Mouse (Mus musculus): ENCODE data around the gene Aloxe3. TPM values are rescaled to one million over a fixed set of nuclear protein-coding genes. Genes with fewer than 3 reads are reported as not detected.

The Aloxe3 gene
- polyA plus RNA-seq, 1 experiment from 2014 or later = 0.18 TPM

- Histone ChIP-seq H3K27me3 (ENCODE audit: insufficient read depth, low read length) (peaks cover 4% of the 10 kb centered on the region), H3K9ac (replicated peaks) (no peak overlapping the region), H3K36me3 (replicated peaks; ENCODE audit: insufficient read depth, low read length) (no peaks in the 10 kb centered on the region), H3K4me2 (ENCODE audit: low read depth, low read length) (no peak overlapping the region), H3K9me3 (ENCODE audit: low read length) (no peaks in the 10 kb centered on the region), H3K4me1 (ENCODE audit: insufficient read depth) (0 out of 2 replicates have a peak, but pooled peaks cover 3% of the 10 kb centered on the region), H3K27ac (ENCODE audit: low read depth) (no peak overlapping the region), H3K4me3 (ENCODE audit: low read depth, low read length) (no peak overlapping the region)
- no peak for TF ChIP-seq CTCF (IDR thresholded peaks at IDR 0.05; ENCODE audit: low read depth)
- no peak for TF ChIP-seq EP300 (IDR thresholded peaks at IDR 0.05; ENCODE audit: low read depth)
- ATAC-seq = no peak
- 83% methylated on average over 5 of the region's 5 CpGs for WGBS (ENCODE audit: insufficient replicate concordance)
- DNase-seq = no peak
Observed at GRCm38 (mm10) chr11:69148451-69148960, 22.8 kb downstream of the Aloxe3 start.

- 75% methylated on average over 6 of the region's 6 CpGs for WGBS (ENCODE audit: insufficient replicate concordance)
- ATAC-seq = no peak
- H3K4me2 ChIP-seq (ENCODE audit: low read depth, low read length) = no peak overlapping the region
Observed at GRCm38 (mm10) chr11:69149728-69150127, 24.0 kb downstream of the Aloxe3 start.

DNA sequence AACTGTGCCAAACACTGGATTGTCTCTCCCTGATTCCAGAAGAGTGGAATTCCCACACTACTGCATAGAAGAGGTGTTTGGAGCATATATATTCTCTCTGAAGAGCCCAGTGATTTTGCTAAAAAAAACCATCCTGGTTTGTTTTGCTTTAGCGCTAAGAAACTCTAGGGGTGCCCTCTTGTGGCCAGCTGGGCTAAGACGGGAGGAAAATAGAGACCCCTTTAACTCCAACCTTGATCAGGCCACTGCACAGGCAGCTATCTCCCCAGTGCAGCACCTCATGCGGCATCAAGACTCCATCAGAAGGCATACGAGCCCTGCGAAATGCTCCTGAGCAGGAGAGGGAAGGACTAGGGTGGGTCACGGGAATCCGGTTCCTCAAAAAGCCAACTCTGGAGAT is 24.7 kb downstream of the Aloxe3 start:
- WGBS (ENCODE audit: insufficient replicate concordance) = 7% methylated on average over 7 of the region's 7 CpGs
- peaks cover 7% of the 10 kb centered on the region for H3K27me3 ChIP-seq (ENCODE audit: insufficient read depth, low read length)
- H3K9ac ChIP-seq (replicated peaks) = no peak overlapping the region
- no peaks in the 10 kb centered on the region for H3K9me3 ChIP-seq (ENCODE audit: low read length)
- H3K36me3 ChIP-seq (replicated peaks; ENCODE audit: insufficient read depth, low read length) = no peaks in the 10 kb centered on the region
- H3K4me3 ChIP-seq (ENCODE audit: low read depth, low read length) = no peak overlapping the region
- DNase-seq = peak; percentile 66
- TF ChIP-seq CTCF (IDR thresholded peaks at IDR 0.05; ENCODE audit: low read depth) (peak; percentile 72), EP300 (IDR thresholded peaks at IDR 0.05; ENCODE audit: low read depth) (no peak)
- H3K4me1 ChIP-seq (ENCODE audit: insufficient read depth) = 0 out of 2 replicates have a peak, but pooled peaks cover 3% of the 10 kb centered on the region
- H3K27ac ChIP-seq (ENCODE audit: low read depth) = no peak overlapping the region
- H3K4me2 ChIP-seq (ENCODE audit: low read depth, low read length) = peak overlapping the region; percentile 14; the same call in 1 of the 2 replicates
- no peak for ATAC-seq

More at GRCm38 (mm10) chr11:69149728-69150127, 24.0 kb downstream of the Aloxe3 start:
- 0 out of 2 replicates have a peak, but pooled peaks cover 3% of the 10 kb centered on the region for H3K4me1 ChIP-seq (ENCODE audit: insufficient read depth)
- TF ChIP-seq EP300 (IDR thresholded peaks at IDR 0.05; ENCODE audit: low read depth) = no peak
- no peak for TF ChIP-seq CTCF (IDR thresholded peaks at IDR 0.05; ENCODE audit: low read depth)
- H3K4me3 ChIP-seq (ENCODE audit: low read depth, low read length) = no peak overlapping the region
- H3K36me3 ChIP-seq (replicated peaks; ENCODE audit: insufficient read depth, low read length) = no peaks in the 10 kb centered on the region
- H3K9me3 ChIP-seq (ENCODE audit: low read length) = no peaks in the 10 kb centered on the region
- H3K27me3 ChIP-seq (ENCODE audit: insufficient read depth, low read length) = peaks cover 7% of the 10 kb centered on the region
- H3K9ac ChIP-seq (replicated peaks) = no peak overlapping the region
- no peak overlapping the region for H3K27ac ChIP-seq (ENCODE audit: low read depth)
- DNase-seq = no peak

GRCm38 (mm10) chr11:69151004-69151403 is 25.3 kb downstream of the Aloxe3 start:
- Histone ChIP-seq H3K9me3 (ENCODE audit: low read length) (no peaks in the 10 kb centered on the region), H3K4me3 (ENCODE audit: low read depth, low read length) (no peak overlapping the region), H3K27ac (ENCODE audit: low read depth) (no peak overlapping the region), H3K9ac (replicated peaks) (no peak overlapping the region), H3K4me2 (ENCODE audit: low read depth, low read length) (no peak overlapping the region), H3K36me3 (replicated peaks; ENCODE audit: insufficient read depth, low read length) (no peaks in the 10 kb centered on the region), H3K4me1 (ENCODE audit: insufficient read depth) (0 out of 2 replicates have a peak, but pooled peaks cover 3% of the 10 kb centered on the region), H3K27me3 (ENCODE audit: insufficient read depth, low read length) (peaks cover 9% of the 10 kb centered on the region)
- 62% methylated on average over 6 of the region's 6 CpGs for WGBS (ENCODE audit: insufficient replicate concordance)
- TF ChIP-seq CTCF (IDR thresholded peaks at IDR 0.05; ENCODE audit: low read depth) = no peak
- TF ChIP-seq EP300 (IDR thresholded peaks at IDR 0.05; ENCODE audit: low read depth) = no peak
- DNase-seq (no peak), ATAC-seq (no peak)

DNA sequence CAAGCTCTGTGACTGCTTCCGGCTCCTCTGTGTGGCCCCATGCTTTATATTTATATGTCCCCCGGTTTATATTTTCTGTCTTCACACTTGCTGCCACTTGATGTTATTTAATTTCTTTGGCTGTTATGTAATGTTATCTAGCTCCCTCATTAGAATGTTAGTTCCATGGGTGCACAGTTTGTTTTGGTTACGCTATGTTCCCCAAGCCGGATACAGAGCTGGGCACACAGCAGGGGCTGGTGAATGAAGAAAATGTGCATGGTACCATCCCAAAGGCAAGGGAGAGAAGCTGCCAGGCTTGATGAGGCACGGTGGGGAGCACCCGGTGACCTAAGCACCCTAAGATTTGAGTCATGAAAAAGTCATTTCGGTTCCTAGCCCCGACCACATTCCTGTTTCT is 28.1 kb downstream of the Aloxe3 start:
- peaks cover 35% of the 10 kb centered on the region for H3K27me3 ChIP-seq (ENCODE audit: insufficient read depth, low read length)
- WGBS (ENCODE audit: insufficient replicate concordance) = 73% methylated on average over 8 of the region's 8 CpGs
- H3K9me3 ChIP-seq (ENCODE audit: low read length) = no peaks in the 10 kb centered on the region
- H3K27ac ChIP-seq (ENCODE audit: low read depth) = no peak overlapping the region
- 0 out of 2 replicates have a peak, but pooled peaks cover 3% of the 10 kb centered on the region for H3K4me1 ChIP-seq (ENCODE audit: insufficient read depth)
- H3K9ac ChIP-seq (replicated peaks) = no peak overlapping the region
- no peak for DNase-seq
- TF ChIP-seq CTCF (IDR thresholded peaks at IDR 0.05; ENCODE audit: low read depth) = no peak
- no peak for TF ChIP-seq EP300 (IDR thresholded peaks at IDR 0.05; ENCODE audit: low read depth)
- H3K4me3 ChIP-seq (ENCODE audit: low read depth, low read length) = no peak overlapping the region
- ATAC-seq = no peak
- H3K4me2 ChIP-seq (ENCODE audit: low read depth, low read length) = no peak overlapping the region
- H3K36me3 ChIP-seq (replicated peaks; ENCODE audit: insufficient read depth, low read length) = no peaks in the 10 kb centered on the region

DNA sequence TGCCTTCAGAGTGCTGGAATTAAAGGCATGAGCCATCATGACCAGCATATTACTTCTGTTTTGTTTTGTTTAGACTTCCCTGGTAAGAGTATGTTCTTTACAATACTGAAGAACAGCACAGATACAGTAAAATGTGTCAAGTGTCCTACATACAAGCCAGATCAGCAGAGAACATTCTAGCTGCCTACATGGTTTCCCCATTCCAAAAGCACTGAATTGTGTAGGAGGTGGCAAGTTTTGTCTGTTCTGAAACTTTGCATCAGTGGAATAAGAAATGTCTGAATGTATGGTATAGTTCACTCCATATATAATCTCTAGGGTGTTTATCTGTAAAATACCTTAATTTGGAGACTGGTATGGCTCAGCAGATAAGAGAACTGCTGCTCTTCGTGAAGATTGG is 29.7 kb downstream of the Aloxe3 start:
- Histone ChIP-seq H3K9me3 (ENCODE audit: low read length) (no peaks in the 10 kb centered on the region), H3K4me2 (ENCODE audit: low read depth, low read length) (no peak overlapping the region), H3K36me3 (replicated peaks; ENCODE audit: insufficient read depth, low read length) (no peaks in the 10 kb centered on the region), H3K9ac (replicated peaks) (no peak overlapping the region), H3K27me3 (ENCODE audit: insufficient read depth, low read length) (peaks cover 39% of the 10 kb centered on the region), H3K27ac (ENCODE audit: low read depth) (no peak overlapping the region), H3K4me3 (ENCODE audit: low read depth, low read length) (no peak overlapping the region), H3K4me1 (ENCODE audit: insufficient read depth) (0 out of 2 replicates have a peak, but pooled peaks cover 3% of the 10 kb centered on the region)
- ATAC-seq (no peak), DNase-seq (no peak)
- TF ChIP-seq EP300 (IDR thresholded peaks at IDR 0.05; ENCODE audit: low read depth) (no peak), CTCF (IDR thresholded peaks at IDR 0.05; ENCODE audit: low read depth) (no peak)
- 31% methylated on average over 1 of the region's 1 CpGs for WGBS (ENCODE audit: insufficient replicate concordance)
